Mouse (Mus musculus) olfactory bulb, adult 2 months (tissue): ENCODE results near the gene Cox5b.

Experiments used
- CTCF ChIP-seq: fragments of 200-500 bp; IDR thresholded peaks from 2 replicates; pipeline ENCODE4 v1.5.1; 2012; ENCODE audit warnings: low read depth, mild to moderate bottlenecking, low read length, moderate library complexity; ENCODE audit not compliant: insufficient read depth
- POLR2A ChIP-seq: fragments of 200-500 bp; IDR thresholded peaks from 2 replicates; pipeline ENCODE4 v1.6.1; 2012; ENCODE audit warnings: mild to moderate bottlenecking, low read depth, low read length, moderate library complexity; ENCODE audit not compliant: insufficient read depth

GRCm38 (mm10) chr1:36696411-36696810 is 5.2 kb downstream of the Cox5b start:
- TF ChIP-seq POLR2A (no peak), CTCF (no peak)
